Mouse (Mus musculus): ENCODE data around the gene Sdccag8. TPM values are rescaled to one million over a fixed set of nuclear protein-coding genes. Genes with fewer than 3 reads are reported as not detected.

Sdccag8 gene
- polyA plus RNA-seq, 1 experiment from 2014 or later, result 18.7 TPM

DNA sequence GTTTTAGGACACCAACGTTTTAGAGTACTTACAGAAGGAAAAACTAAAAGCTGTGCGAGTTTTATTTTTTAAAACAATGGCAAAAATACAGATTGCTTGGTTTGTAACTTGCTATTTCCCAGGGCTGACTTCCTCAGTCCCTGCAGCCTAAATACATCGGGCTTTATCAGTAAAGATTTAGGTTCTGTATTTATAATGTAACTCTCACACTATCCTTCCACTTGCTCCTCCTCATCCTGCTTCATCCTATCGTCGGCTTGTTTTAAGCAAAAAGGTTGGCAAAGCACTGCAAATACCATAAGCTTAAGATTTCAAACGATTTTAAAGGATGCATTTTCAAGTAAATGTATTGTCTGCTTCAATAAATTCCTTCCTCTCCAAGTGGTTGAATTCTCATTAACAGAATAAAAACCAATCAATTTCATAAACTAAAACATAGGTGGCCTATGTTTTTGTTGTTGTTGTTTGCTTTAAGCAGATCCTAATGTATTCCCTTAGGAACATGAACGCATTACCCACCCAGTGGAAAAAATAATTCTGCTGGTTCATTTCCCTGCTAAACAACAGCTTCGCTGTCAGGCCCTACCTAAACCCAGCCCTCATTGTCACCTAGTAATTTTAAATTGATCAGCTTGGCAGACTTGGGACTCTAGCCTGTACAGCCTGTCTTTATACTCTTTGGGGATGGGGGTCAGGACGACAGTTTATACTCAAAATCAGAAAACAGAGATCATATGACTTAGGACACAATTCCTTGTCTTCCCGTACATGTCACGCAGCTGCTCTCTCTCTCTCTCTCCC lies 1.8 kb upstream of the Sdccag8 start:
- WGBS, result 13% methylated on average over 11 of the region's 11 CpGs
- ATAC-seq (replicated peaks; ENCODE audit: low FRiP score, low TSS enrichment, low read depth) (no peak), DNase-seq (ENCODE audit: low spot score) (peak; percentile 55)
- Histone ChIP-seq H3K9me3 (ENCODE audit: control insufficient read depth, low read length) (no peaks in the 10 kb centered on the region), H3K27me3 (replicated peaks; ENCODE audit: control insufficient read depth, insufficient read depth, low read length) (no peaks in the 10 kb centered on the region), H3K4me2 (ENCODE audit: low read length) (peak overlapping the region; percentile 68), H3K9ac (ENCODE audit: low read length) (peak overlapping the region; percentile 82), H3K4me3 (ENCODE audit: low read depth, low read length) (peak overlapping the region; percentile 84), H3K4me1 (replicated peaks; ENCODE audit: control insufficient read depth, insufficient read depth, low read length) (peaks cover 6% of the 10 kb centered on the region), H3K27ac (ENCODE audit: low read depth) (peak overlapping the region; percentile 94), H3K36me3 (ENCODE audit: control insufficient read depth, insufficient read depth, low read length) (no peaks in the 10 kb centered on the region)

DNA sequence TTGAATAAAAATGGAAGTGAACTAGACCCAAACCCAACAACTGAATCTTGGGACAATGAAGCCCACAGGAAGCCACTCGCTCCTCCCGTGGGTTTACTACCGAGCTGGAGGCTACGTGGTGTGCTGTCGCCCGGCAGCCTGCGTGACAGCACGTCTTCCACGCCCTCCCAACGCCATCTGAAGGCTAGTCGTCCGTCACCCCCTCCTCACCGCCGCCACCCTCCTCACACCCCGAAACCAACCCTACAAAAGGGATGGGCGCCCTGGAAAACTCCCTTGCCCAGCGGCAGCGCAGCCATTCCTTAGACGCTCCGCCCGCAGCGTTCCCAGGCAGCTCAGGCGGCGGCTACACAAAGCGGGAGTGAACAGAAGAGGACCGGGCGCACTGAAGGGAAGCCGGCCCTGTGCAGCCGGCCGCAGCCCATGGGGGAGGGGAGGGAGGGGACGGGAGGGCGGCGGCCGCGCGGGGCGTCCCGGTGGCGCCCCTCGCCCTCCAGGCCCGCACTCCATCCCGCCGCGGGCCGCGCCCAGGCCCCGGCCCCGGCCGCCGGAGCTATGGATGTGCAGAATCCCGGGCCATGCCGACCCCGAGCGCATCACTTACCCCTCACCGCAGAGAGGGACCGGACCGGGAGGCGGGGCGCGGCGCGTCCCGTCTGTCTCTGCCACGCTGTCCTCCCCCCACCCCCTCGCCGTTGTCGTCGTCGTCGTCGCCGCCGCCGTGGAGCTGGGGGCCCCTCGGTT lies 996 bp upstream of the Sdccag8 start:
- H3K9me3 ChIP-seq (ENCODE audit: control insufficient read depth, low read length), result no peaks in the 10 kb centered on the region
- peak overlapping the region; percentile 94 for H3K27ac ChIP-seq (ENCODE audit: low read depth)
- under 1% methylated on average over 43 of the region's 75 CpGs for WGBS
- DNase-seq (ENCODE audit: low spot score), result peak; percentile 81
- H3K36me3 ChIP-seq (ENCODE audit: control insufficient read depth, insufficient read depth, low read length), result no peaks in the 10 kb centered on the region
- peak overlapping the region; percentile 68 for H3K4me2 ChIP-seq (ENCODE audit: low read length)
- H3K4me1 ChIP-seq (replicated peaks; ENCODE audit: control insufficient read depth, insufficient read depth, low read length), result peaks cover 11% of the 10 kb centered on the region
- peak overlapping the region; percentile 82 for H3K9ac ChIP-seq (ENCODE audit: low read length)
- ATAC-seq (replicated peaks; ENCODE audit: low FRiP score, low TSS enrichment, low read depth), result peak; percentile 74
- H3K27me3 ChIP-seq (replicated peaks; ENCODE audit: control insufficient read depth, insufficient read depth, low read length), result no peaks in the 10 kb centered on the region
- H3K4me3 ChIP-seq (ENCODE audit: low read depth, low read length), result peak overlapping the region; percentile 84

DNA sequence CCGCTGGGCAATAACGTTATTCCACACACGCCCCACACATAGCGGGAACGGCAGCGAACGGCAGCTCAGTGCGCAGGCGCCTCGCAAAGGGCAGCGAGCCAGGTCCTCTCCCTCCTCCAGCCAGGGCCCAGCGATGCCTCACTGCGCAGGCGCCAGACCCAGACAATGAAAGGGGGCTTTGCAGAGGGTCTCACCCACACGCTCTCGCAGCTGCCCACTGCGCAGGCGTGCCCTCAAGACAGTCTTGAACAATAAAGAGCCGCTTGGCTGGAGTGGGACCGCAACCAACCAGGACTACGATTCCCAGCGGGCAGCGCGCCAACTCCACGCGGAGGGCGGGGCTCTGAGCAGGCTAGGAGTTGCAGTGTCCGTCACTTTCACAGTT lies 432 bp upstream of the Sdccag8 start, which contains the start of gene Cep170:
Gene Cep170, minus strand, starts transcription at position 32 of the 385 bp plus-strand sequence.
- 1% methylated on average over 28 of the region's 28 CpGs for WGBS
- peak within 1 kb of the TSS; percentile 68 for H3K4me2 ChIP-seq (ENCODE audit: low read length)
- no peaks in the 10 kb centered on the region for H3K36me3 ChIP-seq (ENCODE audit: control insufficient read depth, insufficient read depth, low read length)
- peak within 1 kb of the TSS; percentile 82 for H3K9ac ChIP-seq (ENCODE audit: low read length)
- peak within 1 kb of the TSS; percentile 94 for H3K27ac ChIP-seq (ENCODE audit: low read depth)
- no peaks in the 10 kb centered on the region for H3K27me3 ChIP-seq (replicated peaks; ENCODE audit: control insufficient read depth, insufficient read depth, low read length)
- H3K4me1 ChIP-seq (replicated peaks; ENCODE audit: control insufficient read depth, insufficient read depth, low read length), result peaks cover 15% of the 10 kb centered on the region
- DNase-seq (ENCODE audit: low spot score), result peak; percentile 99
- H3K9me3 ChIP-seq (ENCODE audit: control insufficient read depth, low read length), result no peaks in the 10 kb centered on the region
- peak within 1 kb of the TSS; percentile 84 for H3K4me3 ChIP-seq (ENCODE audit: low read depth, low read length)
- ATAC-seq (replicated peaks; ENCODE audit: low FRiP score, low TSS enrichment, low read depth), result peak; percentile 91

DNA sequence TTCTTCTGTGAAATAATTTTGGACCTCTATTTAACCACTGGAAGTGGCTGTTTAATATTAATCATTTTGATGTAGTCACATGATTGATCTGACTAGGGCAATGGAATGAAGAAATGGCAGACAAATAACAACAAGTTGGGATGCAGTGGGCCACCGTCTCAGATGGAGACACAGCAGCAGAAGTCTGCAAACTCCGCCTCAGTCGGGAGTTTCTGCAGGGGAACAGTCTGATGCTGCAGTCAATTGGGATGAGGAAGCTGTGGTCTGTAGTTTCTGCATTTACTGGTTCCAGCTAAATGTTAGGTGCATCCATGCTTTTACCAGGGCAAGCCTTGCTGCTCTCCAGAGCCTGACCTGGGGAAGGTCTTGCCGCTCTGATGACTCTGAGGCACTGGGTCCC lies 2.3 kb downstream of the Sdccag8 start:
- Histone ChIP-seq H3K27ac (ENCODE audit: low read depth) (no peak overlapping the region), H3K9me3 (ENCODE audit: control insufficient read depth, low read length) (no peaks in the 10 kb centered on the region), H3K4me3 (ENCODE audit: low read depth, low read length) (no peak overlapping the region), H3K27me3 (replicated peaks; ENCODE audit: control insufficient read depth, insufficient read depth, low read length) (no peaks in the 10 kb centered on the region), H3K36me3 (ENCODE audit: control insufficient read depth, insufficient read depth, low read length) (no peaks in the 10 kb centered on the region), H3K4me2 (ENCODE audit: low read length) (no peak overlapping the region), H3K9ac (ENCODE audit: low read length) (no peak overlapping the region), H3K4me1 (replicated peaks; ENCODE audit: control insufficient read depth, insufficient read depth, low read length) (peaks cover 15% of the 10 kb centered on the region; the same call in 1 of the 2 replicates)
- ATAC-seq (replicated peaks; ENCODE audit: low FRiP score, low TSS enrichment, low read depth), result no peak
- 80% methylated on average over 4 of the region's 4 CpGs for WGBS
- DNase-seq (ENCODE audit: low spot score), result no peak

DNA sequence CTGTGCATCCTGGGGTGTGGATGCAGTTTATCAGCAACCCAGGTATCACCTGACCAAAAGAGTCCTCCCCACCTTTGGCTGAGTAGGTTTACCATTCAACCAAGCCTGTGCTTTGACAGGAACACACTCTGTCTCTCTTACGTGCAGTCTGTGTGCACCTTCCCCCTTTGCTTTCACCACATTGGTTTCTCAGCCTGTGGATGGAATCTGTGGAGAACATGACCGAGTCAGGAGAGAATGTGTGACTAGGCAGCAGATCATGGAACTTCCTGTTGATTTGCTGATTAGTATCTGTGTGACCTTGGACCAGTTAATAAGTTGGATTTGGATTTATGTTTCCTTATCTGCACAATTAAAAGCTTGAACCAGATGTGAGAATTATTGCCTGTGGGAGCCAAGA lies 3.7 kb downstream of the Sdccag8 start:
- no peak overlapping the region for H3K4me3 ChIP-seq (ENCODE audit: low read depth, low read length)
- WGBS, result 76% methylated on average over 2 of the region's 2 CpGs

DNA sequence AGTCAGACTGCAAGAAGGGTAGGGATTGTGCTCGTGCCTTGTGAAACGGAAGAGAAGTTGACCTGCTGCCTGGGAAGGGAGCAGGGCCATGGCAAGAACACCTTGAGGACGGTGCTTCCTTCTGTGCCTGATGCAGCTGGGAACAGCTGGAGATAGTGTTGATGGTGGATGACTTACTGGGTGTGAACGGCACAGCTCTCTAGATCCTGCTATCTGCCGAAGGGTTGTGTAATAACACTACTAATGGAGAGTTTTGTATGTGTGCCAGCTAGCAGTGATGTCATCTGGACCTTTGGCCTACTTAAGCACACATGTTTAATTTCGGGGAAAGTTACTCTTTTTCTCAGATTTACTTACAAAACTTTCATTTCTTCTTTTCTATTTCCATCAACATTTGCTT lies 4.3 kb downstream of the Sdccag8 start:
- H3K9ac ChIP-seq (ENCODE audit: low read length), result no peak overlapping the region
- peaks cover 11% of the 10 kb centered on the region for H3K4me1 ChIP-seq (replicated peaks; ENCODE audit: control insufficient read depth, insufficient read depth, low read length)
- H3K9me3 ChIP-seq (ENCODE audit: control insufficient read depth, low read length), result no peaks in the 10 kb centered on the region
- H3K4me3 ChIP-seq (ENCODE audit: low read depth, low read length), result no peak overlapping the region
- 46% methylated on average over 6 of the region's 6 CpGs for WGBS
- H3K4me2 ChIP-seq (ENCODE audit: low read length), result no peak overlapping the region
- H3K27ac ChIP-seq (ENCODE audit: low read depth), result peak overlapping the region; percentile 22; the same call in 1 of the 2 replicates
- no peak for ATAC-seq (replicated peaks; ENCODE audit: low FRiP score, low TSS enrichment, low read depth)
- DNase-seq (ENCODE audit: low spot score), result no peak
- no peaks in the 10 kb centered on the region for H3K36me3 ChIP-seq (ENCODE audit: control insufficient read depth, insufficient read depth, low read length)
- no peaks in the 10 kb centered on the region for H3K27me3 ChIP-seq (replicated peaks; ENCODE audit: control insufficient read depth, insufficient read depth, low read length)

More for the DNA sequence above, 3.7 kb downstream of the Sdccag8 start:
- Histone ChIP-seq H3K9me3 (ENCODE audit: control insufficient read depth, low read length) (no peaks in the 10 kb centered on the region), H3K4me1 (replicated peaks; ENCODE audit: control insufficient read depth, insufficient read depth, low read length) (peaks cover 10% of the 10 kb centered on the region), H3K27ac (ENCODE audit: low read depth) (peak overlapping the region; percentile 22; the same call in 1 of the 2 replicates), H3K36me3 (ENCODE audit: control insufficient read depth, insufficient read depth, low read length) (no peaks in the 10 kb centered on the region), H3K27me3 (replicated peaks; ENCODE audit: control insufficient read depth, insufficient read depth, low read length) (no peaks in the 10 kb centered on the region), H3K4me2 (ENCODE audit: low read length) (no peak overlapping the region), H3K9ac (ENCODE audit: low read length) (no peak overlapping the region)
- DNase-seq (ENCODE audit: low spot score) (no peak), ATAC-seq (replicated peaks; ENCODE audit: low FRiP score, low TSS enrichment, low read depth) (no peak)

DNA sequence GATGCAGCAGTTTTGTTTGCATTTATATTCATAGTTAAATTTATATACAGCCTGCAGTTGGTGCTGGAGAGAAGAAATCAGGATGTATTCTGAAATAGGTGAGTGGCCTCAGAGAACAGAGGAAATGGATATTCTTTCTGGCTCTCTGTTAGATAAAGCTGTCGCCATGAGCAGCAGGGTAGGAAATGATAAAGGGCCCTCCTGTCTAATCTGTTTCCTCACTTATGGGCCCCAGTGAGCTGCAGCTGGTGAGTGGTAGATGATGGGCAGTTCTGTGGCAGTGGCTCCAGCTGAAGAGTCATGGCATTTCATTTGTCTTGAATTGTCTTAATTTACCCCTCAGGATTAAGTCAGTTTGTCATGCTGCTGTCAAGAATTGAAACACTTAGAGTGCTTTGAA lies 7.5 kb downstream of the Sdccag8 start:
- Histone ChIP-seq H3K4me1 (replicated peaks; ENCODE audit: control insufficient read depth, insufficient read depth, low read length) (peaks cover 16% of the 10 kb centered on the region), H3K4me2 (ENCODE audit: low read length) (no peak overlapping the region), H3K9ac (ENCODE audit: low read length) (no peak overlapping the region), H3K9me3 (ENCODE audit: control insufficient read depth, low read length) (no peaks in the 10 kb centered on the region), H3K4me3 (ENCODE audit: low read depth, low read length) (no peak overlapping the region), H3K36me3 (ENCODE audit: control insufficient read depth, insufficient read depth, low read length) (no peaks in the 10 kb centered on the region), H3K27ac (ENCODE audit: low read depth) (no peak overlapping the region), H3K27me3 (replicated peaks; ENCODE audit: control insufficient read depth, insufficient read depth, low read length) (no peaks in the 10 kb centered on the region)
- DNase-seq (ENCODE audit: low spot score), result no peak
- ATAC-seq (replicated peaks; ENCODE audit: low FRiP score, low TSS enrichment, low read depth), result no peak
- WGBS, result 11% methylated on average over 1 of the region's 1 CpGs

DNA sequence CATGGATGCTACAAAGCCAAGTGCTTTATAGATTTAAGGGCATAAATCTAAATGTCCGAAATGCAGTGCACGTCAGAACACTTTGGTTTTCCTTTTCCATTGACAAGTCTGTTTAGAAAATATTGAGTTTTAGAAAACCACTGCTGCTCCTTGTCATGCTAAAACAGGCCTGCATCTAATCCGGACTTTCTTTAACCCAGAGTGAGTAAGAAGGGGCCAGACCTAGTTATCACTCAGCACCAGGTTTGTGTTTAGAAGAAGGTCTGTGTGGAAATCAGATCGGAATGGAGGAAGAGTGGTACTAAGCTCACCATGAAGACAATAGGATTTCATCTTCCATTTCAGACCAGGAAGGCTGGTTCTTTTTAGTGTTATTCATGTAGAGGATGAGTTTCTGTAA lies 8.5 kb downstream of the Sdccag8 start:
- H3K36me3 ChIP-seq (ENCODE audit: control insufficient read depth, insufficient read depth, low read length), result no peaks in the 10 kb centered on the region
- H3K4me3 ChIP-seq (ENCODE audit: low read depth, low read length), result no peak overlapping the region
- DNase-seq (ENCODE audit: low spot score), result no peak
- no peaks in the 10 kb centered on the region for H3K27me3 ChIP-seq (replicated peaks; ENCODE audit: control insufficient read depth, insufficient read depth, low read length)
- 71% methylated on average over 4 of the region's 4 CpGs for WGBS
- no peaks in the 10 kb centered on the region for H3K9me3 ChIP-seq (ENCODE audit: control insufficient read depth, low read length)
- ATAC-seq (replicated peaks; ENCODE audit: low FRiP score, low TSS enrichment, low read depth), result no peak
- H3K27ac ChIP-seq (ENCODE audit: low read depth), result no peak overlapping the region
- no peak overlapping the region for H3K9ac ChIP-seq (ENCODE audit: low read length)
- H3K4me2 ChIP-seq (ENCODE audit: low read length), result no peak overlapping the region
- peaks cover 15% of the 10 kb centered on the region for H3K4me1 ChIP-seq (replicated peaks; ENCODE audit: control insufficient read depth, insufficient read depth, low read length)
